Mouse (Mus musculus): Measurements from ENCODE around the gene Bik.
"Not testable (repeated sequence)": the region's sequence is repeated elsewhere in the genome, so short reads cannot be mapped to it uniquely, and the experiment has no call there.

Bik gene

DNA sequence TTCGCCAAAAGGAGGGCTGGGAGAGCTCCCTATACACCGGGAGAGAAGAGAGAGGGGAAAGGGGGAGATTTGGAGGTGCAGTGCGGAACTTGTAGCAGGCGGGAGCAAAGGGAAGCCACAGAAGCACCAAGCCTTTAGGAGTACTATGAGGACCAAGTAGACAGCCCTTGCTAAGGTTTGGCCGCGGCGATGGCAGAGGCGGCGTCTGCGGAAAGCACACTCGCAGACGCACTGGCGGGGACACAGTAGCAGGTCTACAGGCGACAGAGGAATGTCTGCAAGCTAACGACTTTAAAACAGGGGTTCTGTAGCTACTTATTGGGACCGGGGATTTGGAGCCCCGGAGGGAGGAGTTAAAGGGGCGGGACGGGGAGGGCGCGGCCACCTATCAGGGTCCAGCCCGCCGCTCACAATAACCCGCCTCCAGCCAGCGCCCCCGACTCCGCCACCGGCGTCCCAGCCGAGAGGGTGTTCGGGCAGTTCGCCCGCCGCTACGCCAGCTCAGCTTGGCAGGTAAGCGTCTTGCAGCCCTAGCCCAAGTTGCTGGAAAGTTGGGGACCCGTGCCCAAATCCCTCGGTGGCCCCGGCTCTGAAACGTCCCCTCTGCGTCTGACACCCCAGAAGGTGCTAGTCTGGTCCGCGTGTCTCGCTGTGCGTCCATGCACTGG lies at the start of gene Bik:
TSS of gene Bik (plus strand) at position 439 of the 668 bp plus-strand sequence.
- no peak for DNase-seq (ENCODE audit: low spot score)

- no peak for DNase-seq (ENCODE audit: low spot score)
Observed at GRCm38 (mm10) chr15:83478096-83478495, 48.6 kb upstream of the Bik start.

- DNase-seq (ENCODE audit: low spot score) = no peak
Observed at GRCm38 (mm10) chr15:83479818-83480217, 46.8 kb upstream of the Bik start.

DNA sequence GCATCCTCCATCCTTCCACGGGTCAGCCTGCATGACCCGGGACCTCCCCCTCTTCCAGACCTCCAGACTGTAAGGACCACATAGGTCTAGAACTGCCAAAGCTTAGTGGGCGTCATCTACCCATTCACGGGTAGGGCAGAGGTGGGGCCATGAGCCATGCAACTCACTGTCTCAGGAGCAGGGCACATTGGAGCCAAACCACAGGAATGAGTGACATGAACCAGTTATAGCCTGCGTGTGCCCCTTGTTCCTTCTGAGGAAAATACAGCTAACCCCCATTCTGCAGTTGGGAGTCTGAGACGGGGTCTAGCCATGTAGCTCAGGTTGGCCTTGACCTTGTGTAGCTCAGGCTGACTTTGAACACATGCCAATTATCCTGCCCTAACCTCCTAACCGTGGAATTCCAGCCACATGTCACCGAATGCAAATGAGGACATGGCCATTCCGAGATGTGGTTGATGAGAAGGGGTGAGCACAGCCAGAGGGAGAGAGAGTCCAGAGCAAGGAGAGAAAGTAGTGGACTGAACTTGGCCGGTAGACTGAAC lies 45.4 kb upstream of the Bik start:
- no peak for DNase-seq (ENCODE audit: low spot score)

- DNase-seq (ENCODE audit: low spot score) = no peak
Observed at GRCm38 (mm10) chr15:83482645-83483224, 43.9 kb upstream of the Bik start.

- DNase-seq (ENCODE audit: low spot score) = no peak
Observed at GRCm38 (mm10) chr15:83483482-83483881, 43.2 kb upstream of the Bik start.

DNA sequence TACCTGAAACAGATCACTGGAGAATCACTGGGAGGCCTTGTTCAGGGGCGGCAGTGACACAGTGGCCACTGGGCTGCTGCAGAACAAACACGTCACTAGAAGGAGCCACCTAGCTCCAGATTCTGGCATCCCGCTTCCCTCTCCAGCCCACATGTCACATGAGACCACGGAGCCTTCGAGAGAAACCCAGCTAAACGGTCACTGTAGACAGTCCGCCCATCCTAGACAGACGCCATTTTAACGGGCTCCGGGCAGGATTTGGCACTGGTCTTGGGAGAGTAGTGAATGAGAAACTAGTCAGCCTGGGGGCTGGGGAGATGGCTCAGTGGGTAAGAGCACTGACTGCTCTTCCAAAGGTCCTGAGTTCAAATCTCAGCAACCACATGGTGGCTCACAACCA lies 42.4 kb upstream of the Bik start:
- DNase-seq (ENCODE audit: low spot score) = no peak

- no peak for DNase-seq (ENCODE audit: low spot score)
Observed at GRCm38 (mm10) chr15:83487477-83488115, 39.1 kb upstream of the Bik start.

DNA sequence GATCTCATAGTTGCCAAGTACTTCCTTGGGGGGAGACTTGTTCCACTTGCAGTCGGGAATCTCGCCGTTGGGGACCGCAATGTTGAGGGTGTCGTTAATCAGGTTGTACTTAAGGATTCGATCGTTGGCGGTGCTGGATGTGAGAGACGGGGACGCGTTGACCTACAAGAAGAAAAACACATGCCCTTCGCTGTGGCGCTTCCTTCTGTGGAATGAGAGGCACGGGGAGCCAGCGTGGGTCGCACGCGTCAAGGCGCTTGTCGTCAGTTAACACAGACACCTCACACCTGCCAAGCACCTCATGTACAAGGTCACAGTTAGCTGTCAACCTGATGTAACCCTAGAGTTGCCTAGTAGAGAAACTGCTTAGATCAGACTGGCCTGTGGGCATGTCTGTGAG lies 37.2 kb upstream of the Bik start:
- no peak for DNase-seq (ENCODE audit: low spot score)

GRCm38 (mm10) chr15:83491891-83492290 lies 34.8 kb upstream of the Bik start:
- DNase-seq (ENCODE audit: low spot score) = no peak

- no peak for DNase-seq (ENCODE audit: low spot score)
Observed at GRCm38 (mm10) chr15:83493856-83494571, 32.6 kb upstream of the Bik start.

GRCm38 (mm10) chr15:83494572-83494920 lies 32.1 kb upstream of the Bik start:
- no peak for DNase-seq (ENCODE audit: low spot score)

GRCm38 (mm10) chr15:83495195-83495594 lies 31.5 kb upstream of the Bik start:
- DNase-seq (ENCODE audit: low spot score) = no peak

GRCm38 (mm10) chr15:83495787-83496367 lies 30.8 kb upstream of the Bik start:
- no peak for DNase-seq (ENCODE audit: low spot score)

DNA sequence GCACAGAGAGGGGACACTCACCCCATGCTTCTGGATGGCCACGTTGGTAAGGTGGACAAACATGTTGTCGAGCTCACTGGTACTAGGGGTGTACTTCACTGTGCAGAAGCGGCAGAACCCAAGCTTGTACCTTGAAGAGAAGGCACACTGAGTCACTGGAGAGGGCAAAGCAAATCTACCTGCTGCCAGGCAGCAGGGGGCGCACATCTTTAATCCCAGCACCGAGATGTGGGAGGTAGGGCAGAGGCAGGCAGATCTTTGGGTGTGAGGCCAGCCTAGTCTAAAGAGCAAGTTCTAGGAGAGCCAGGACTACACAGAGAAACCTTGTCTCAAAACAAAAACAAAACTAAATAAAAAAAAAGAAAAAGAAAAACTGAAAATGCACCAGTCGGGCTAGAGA lies 29.4 kb upstream of the Bik start:
- no peak for DNase-seq (ENCODE audit: low spot score)

- no peak for DNase-seq (ENCODE audit: low spot score)
Observed at GRCm38 (mm10) chr15:83499211-83499755, 27.4 kb upstream of the Bik start.

GRCm38 (mm10) chr15:83500352-83500751 lies 26.3 kb upstream of the Bik start:
- no peak for DNase-seq (ENCODE audit: low spot score)

DNA sequence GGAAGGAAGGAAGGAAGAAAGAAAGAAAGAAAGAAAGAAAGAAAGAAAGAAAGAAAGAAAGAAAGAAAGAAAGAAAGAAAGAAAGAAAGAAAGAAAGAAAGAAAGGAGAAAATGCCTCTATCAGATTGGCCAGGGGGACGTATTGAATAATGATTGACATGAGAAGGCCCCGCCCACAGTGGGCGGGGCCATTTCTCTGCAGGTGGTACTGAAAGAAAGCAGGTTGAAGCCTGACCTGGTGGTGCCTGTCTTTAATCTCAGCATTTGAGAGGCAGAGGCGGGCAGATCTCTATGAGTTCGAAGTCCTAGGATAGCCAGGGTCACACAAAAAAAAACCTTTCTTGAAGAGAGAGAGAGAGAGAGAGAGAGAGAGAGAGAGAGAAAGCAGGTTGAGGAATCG lies 25.2 kb upstream of the Bik start:
- not testable (repeated sequence) for DNase-seq (ENCODE audit: low spot score)

GRCm38 (mm10) chr15:83509950-83510804 lies 16.5 kb upstream of the Bik start:
- no peak for DNase-seq (ENCODE audit: low spot score)

GRCm38 (mm10) chr15:83510805-83511405 lies 15.8 kb upstream of the Bik start, which contains the start of gene Ttll1:
TSS of gene Ttll1 (minus strand) at chr15:83510893.
- peak; percentile 93 for DNase-seq (ENCODE audit: low spot score)

All from ovary, adult 18-20 months (tissue).